ENCODE assay signal across 8 mouse cellular contexts in genomic region chr19:40512500-40513421, GRCm38 (mm10). TPM values are rescaled to one million over a fixed set of nuclear protein-coding genes. Genes with fewer than 3 reads are reported as not detected.
DNase-seq lines count a peak whose midpoint lies in the region; ATAC-seq and TF ChIP-seq lines count a peak whose summit lies in the region.

No protein-coding gene starts in this region.

- TF ChIP-seq POLR2A in brain, embryonic 14.5 days (IDR thresholded peaks at IDR 0.05; ENCODE audit: borderline replicate concordance, extremely low read depth, insufficient read depth, insufficient read length, poor library complexity, severe bottlenecking), result no peak
- TF ChIP-seq POLR2A in embryonic fibroblast, embryonic 13.5 days (IDR thresholded peaks at IDR 0.05; ENCODE audit: low read depth, low read length), result 0 out of 2 replicates have a peak, but pooled peaks have one; percentile 34
- no peak for TF ChIP-seq POLR2A in liver, adult 2 months (IDR thresholded peaks at IDR 0.05; ENCODE audit: extremely low read depth, insufficient read depth, low read length)
- no peak for TF ChIP-seq POLR2A in myocyte (IDR thresholded peaks at IDR 0.05; ENCODE audit: insufficient read length, low read depth)

- peaks cover 12% of the 10 kb centered on the region; the same call in 1 of the 2 replicates for H3K79me2 ChIP-seq in liver, adult 2 months (ENCODE audit: control insufficient read depth, insufficient read depth, low read length)
- peaks cover 17% of the 10 kb centered on the region for H3K79me2 ChIP-seq in myocyte (ENCODE audit: control insufficient read depth, insufficient read depth)

- TF ChIP-seq CTCF in brain, embryonic 14.5 days (IDR thresholded peaks at IDR 0.05; ENCODE audit: borderline replicate concordance, extremely low read depth, insufficient read depth, insufficient read length), result no peak
- no peak for TF ChIP-seq CTCF in embryonic fibroblast, embryonic 13.5 days (IDR thresholded peaks at IDR 0.05; ENCODE audit: borderline replicate concordance, insufficient read depth, low read length)
- TF ChIP-seq CTCF in liver, adult 2 months (IDR thresholded peaks at IDR 0.05; ENCODE audit: low read depth, low read length), result no peak

- H3K9ac ChIP-seq in hindbrain, embryonic 14.5 days, result peak overlapping the region; percentile 83
- H3K9ac ChIP-seq in liver, adult 2 months (ENCODE audit: low read depth, low read length), result peak overlapping the region; percentile 84

- peak; percentile 41 for ATAC-seq in hindbrain, embryonic 14.5 days (ENCODE audit: low FRiP score)

- peaks cover 4% of the 10 kb centered on the region; the same call in 1 of the 2 replicates for H3K4me1 ChIP-seq in embryonic fibroblast, embryonic 13.5 days (ENCODE audit: control insufficient read depth, insufficient read depth, low read length)
- peaks cover 26% of the 10 kb centered on the region for H3K4me1 ChIP-seq in hindbrain, embryonic 14.5 days (replicated peaks; ENCODE audit: control insufficient read depth, insufficient read depth, low read length)
- H3K4me1 ChIP-seq in liver, adult 2 months (ENCODE audit: control insufficient read depth, insufficient read depth, low read length), result peaks cover 7% of the 10 kb centered on the region; the same call in 1 of the 2 replicates

- H3ac ChIP-seq in myocyte (ENCODE audit: control insufficient read depth, insufficient read length), result peak overlapping the region; percentile 18

- peak; percentile 33 for DNase-seq in kidney, adult 11 months
- no peak for DNase-seq in kidney, postnatal 14 days
- peak; percentile 68 for DNase-seq in brain, embryonic 14.5 days (ENCODE audit: low read depth)
- peak; percentile 33 for DNase-seq in hindbrain, embryonic 14.5 days (ENCODE audit: low spot score)
- no peak for DNase-seq in liver, adult 2 months (ENCODE audit: extremely low read depth, low read depth, low spot score)
- peak; percentile 11 for DNase-seq in telencephalon, adult 2 months (ENCODE audit: low read depth, low spot score)

- H3K27ac ChIP-seq in embryonic fibroblast, embryonic 13.5 days (ENCODE audit: insufficient read depth, low read length), result peak overlapping the region; percentile 29
- peak overlapping the region; percentile 91 for H3K27ac ChIP-seq in hindbrain, embryonic 14.5 days
- peak overlapping the region; percentile 62 for H3K27ac ChIP-seq in liver, adult 2 months (replicated peaks; ENCODE audit: insufficient read depth, low read depth, low read length)

- H3K4me2 ChIP-seq in hindbrain, embryonic 14.5 days (replicated peaks), result peak overlapping the region; percentile 60
- peak overlapping the region; percentile 93 for H3K4me2 ChIP-seq in myocyte (ENCODE audit: low read depth)

- no peaks in the 10 kb centered on the region for H3K36me3 ChIP-seq in hindbrain, embryonic 14.5 days (replicated peaks; ENCODE audit: control insufficient read depth, insufficient read depth)
- H3K36me3 ChIP-seq in liver, adult 2 months (ENCODE audit: control insufficient read depth, insufficient read depth, low read length), result no peaks in the 10 kb centered on the region
- no peaks in the 10 kb centered on the region for H3K36me3 ChIP-seq in myocyte (ENCODE audit: control insufficient read depth, insufficient read depth)

- no peaks in the 10 kb centered on the region for H3K9me3 ChIP-seq in hindbrain, embryonic 14.5 days (ENCODE audit: control insufficient read depth, low read length)

- WGBS in hindbrain, embryonic 14.5 days, result under 1% methylated on average over 33 of the region's 34 CpGs
- 2% methylated on average over 34 of the region's 34 CpGs for WGBS in liver, adult 2 months

- peak overlapping the region; percentile 90 for H3K4me3 ChIP-seq in embryonic fibroblast, embryonic 13.5 days (ENCODE audit: insufficient read depth, low read length)
- H3K4me3 ChIP-seq in hindbrain, embryonic 14.5 days (replicated peaks; ENCODE audit: low read length), result peak overlapping the region; percentile 78
- H3K4me3 ChIP-seq in liver, adult 2 months (ENCODE audit: insufficient read depth, low read depth, low read length), result peak overlapping the region; percentile 68
- peak overlapping the region; percentile 75 for H3K4me3 ChIP-seq in myocyte

- H3K27me3 ChIP-seq in hindbrain, embryonic 14.5 days (ENCODE audit: control insufficient read depth, insufficient read depth, low read length), result no peaks in the 10 kb centered on the region
- no peaks in the 10 kb centered on the region for H3K27me3 ChIP-seq in liver, adult 2 months (ENCODE audit: control insufficient read depth, insufficient read depth, low read length)
- no peaks in the 10 kb centered on the region for H3K27me3 ChIP-seq in myocyte (ENCODE audit: control insufficient read depth, insufficient read depth, insufficient read length)

TF ChIP-seq in myocyte, 11 proteins besides CTCF, POLR2A, EP300 and RAD21:
- no peak for TF ChIP-seq TCF12 (IDR thresholded peaks at IDR 0.05; ENCODE audit: insufficient read depth, poor library complexity, severe bottlenecking)
- TF ChIP-seq MAX (IDR thresholded peaks at IDR 0.05; ENCODE audit: low read depth), result no peak
- no peak for TF ChIP-seq POLR2AphosphoS2 (IDR thresholded peaks at IDR 0.05; ENCODE audit: insufficient read length, low read depth)
- no peak for TF ChIP-seq MYOG (IDR thresholded peaks at IDR 0.05; ENCODE audit: control insufficient read depth in 1 of 3, insufficient read depth in 1 of 3, insufficient read length in 2 of 3, low read depth in 2 of 3)
- TF ChIP-seq CEBPB (IDR thresholded peaks at IDR 0.05; ENCODE audit: insufficient read depth, poor library complexity, severe bottlenecking), result no peak
- TF ChIP-seq REST (IDR thresholded peaks at IDR 0.05; ENCODE audit: insufficient read depth, insufficient read length), result no peak
- no peak for TF ChIP-seq E2F4 (IDR thresholded peaks at IDR 0.05; ENCODE audit: insufficient read depth)
- no peak for TF ChIP-seq MYOD1 (IDR thresholded peaks at IDR 0.05; ENCODE audit: control insufficient read depth in 1 of 3, insufficient read length in 2 of 3, low read depth in 2 of 3)
- TF ChIP-seq SRF (IDR thresholded peaks at IDR 0.05; ENCODE audit: control insufficient read depth, insufficient read length, low read depth), result no peak
- TF ChIP-seq USF1 (IDR thresholded peaks at IDR 0.05; ENCODE audit: low read depth), result no peak
- no peak for TF ChIP-seq TCF3 (IDR thresholded peaks at IDR 0.05; ENCODE audit: insufficient read length, low read depth)

RNA-seq across cellular contexts. Expression of gene Sorbs1, which starts 0.8 kb away (rescaled TPM):
- polyA plus RNA-seq in brain, embryonic 14.5 days (2012; rRNA removed), result 63.5 and 66.4 TPM in 2 replicates
- 111 and 180 TPM in 2 replicates for polyA plus RNA-seq in embryonic fibroblast, embryonic 13.5 days (2011; ENCODE audit: insufficient read length, low read depth, missing spikeins)
- 88.4 and 98.8 TPM in 2 replicates for polyA plus RNA-seq in hindbrain, embryonic 14.5 days (2014; fragmentation: Nextera tagmentation; extraction: Ambion mirVana)
- 41.0 and 47.2 TPM in 2 replicates for total RNA-seq in liver, adult 2 months (2014; rRNA removed)
- polyA plus RNA-seq in liver, adult 2 months (2012; rRNA removed), result 10.4 and 12.0 TPM in 2 replicates
- polyA plus RNA-seq in myocyte (2012; fragmentation: generic; extraction: Trizol), result 38.8 TPM

Comparison
In these comparisons a context has a peak if more than half of its experiments do, and no peak if none do; other contexts are left out.
1. DNase-seq: peak in kidney, adult 11 months (single experiment), brain, embryonic 14.5 days (single experiment), hindbrain, embryonic 14.5 days (single experiment) and telencephalon, adult 2 months (single experiment); none in kidney, postnatal 14 days (single experiment) and liver, adult 2 months (single experiment).
2. H3K27ac ChIP-seq: peak in every context shown above with its lines; median percentile 91 in hindbrain, embryonic 14.5 days; 62 in liver, adult 2 months; 29 in embryonic fibroblast, embryonic 13.5 days.
3. Peak in every context shown above with its lines, with median percentiles within 50 percentile points of each other: H3K4me3 ChIP-seq.